Mouse (Mus musculus) forebrain, embryonic 11.5 days (tissue): ENCODE results near the gene Myt1l. TPM values are rescaled to one million over a fixed set of nuclear protein-coding genes. Genes with fewer than 3 reads are reported as not detected.

Experiments
- ATAC-seq: fragments of 200-750 bp; cut with Nextera tagmentation; replicated peaks from 2 replicates; pipeline ENCODE4 v1.8.0; 2017; ENCODE audit warnings: moderate TSS enrichment; ENCODE audit not compliant: low FRiP score
- DNase-seq: peaks from one replicate; pipeline ENCODE4 v3.0.0-alpha.2; 2017; ENCODE audit warnings: low spot score
- H3K27ac ChIP-seq: fragments of 300-500 bp; sonication (generic); 2 replicates; pipeline ENCODE4 v1.5.1; 2014; ENCODE audit warnings: low read depth, low read length
- H3K27me3 ChIP-seq: fragments of 300-500 bp; sonication (generic); 2 replicates; pipeline ENCODE4 v1.6.1; 2014; ENCODE audit warnings: mild to moderate bottlenecking, low read length, mixed read lengths; ENCODE audit not compliant: control insufficient read depth, insufficient read depth
- H3K36me3 ChIP-seq: fragments of 300-500 bp; sonication (generic); 2 replicates; pipeline ENCODE4 v1.6.1; 2014; ENCODE audit warnings: mild to moderate bottlenecking, low read length, moderate library complexity, mixed read lengths; ENCODE audit not compliant: control insufficient read depth, insufficient read depth
- H3K4me1 ChIP-seq: fragments of 300-500 bp; sonication (generic); replicated peaks from 2 replicates; pipeline ENCODE4 v1.6.1; 2014; ENCODE audit warnings: low read length, mixed read lengths; ENCODE audit not compliant: control insufficient read depth, insufficient read depth
- H3K4me2 ChIP-seq: fragments of 300-500 bp; sonication (generic); 2 replicates; pipeline ENCODE4 v1.6.1; 2014; ENCODE audit warnings: low read depth, mild to moderate bottlenecking, low read length, moderate library complexity, mixed read lengths; ENCODE audit not compliant: severe bottlenecking
- H3K4me3 ChIP-seq: fragments of 300-500 bp; sonication (generic); 2 replicates; pipeline ENCODE4 v1.5.1; 2014; ENCODE audit warnings: low read depth, low read length
- H3K9ac ChIP-seq: fragments of 300-500 bp; sonication (generic); 2 replicates; pipeline ENCODE4 v1.6.1; 2014; ENCODE audit warnings: low read length
- H3K9me3 ChIP-seq: fragments of 300-500 bp; sonication (generic); 2 replicates; pipeline ENCODE4 v1.6.1; 2016; ENCODE audit warnings: low read length, mixed read lengths; ENCODE audit not compliant: control insufficient read depth
- WGBS: fragments of 180-500 bp; shearing (Covaris S2); extraction: QIAGEN DNeasy Blood & Tissue Kit; methylation state at CpG from one replicate; pipeline ENCODE4 v1.1.7; 2014; 5-methylcytosine and 5-hydroxymethylcytosine counted together
- polyA plus RNA-seq: library from polyadenylated mRNA; unstranded; fragments of >200 nt; fragmentation: Nextera tagmentation; extraction: Ambion mirVana; gene quantifications from 2 replicates; pipeline ENCODE4 v1.2.1, GENCODE M21; 2014

Gene Myt1l
- polyA plus RNA-seq, 1 experiment from 2014 or later = 18.7 TPM

DNA sequence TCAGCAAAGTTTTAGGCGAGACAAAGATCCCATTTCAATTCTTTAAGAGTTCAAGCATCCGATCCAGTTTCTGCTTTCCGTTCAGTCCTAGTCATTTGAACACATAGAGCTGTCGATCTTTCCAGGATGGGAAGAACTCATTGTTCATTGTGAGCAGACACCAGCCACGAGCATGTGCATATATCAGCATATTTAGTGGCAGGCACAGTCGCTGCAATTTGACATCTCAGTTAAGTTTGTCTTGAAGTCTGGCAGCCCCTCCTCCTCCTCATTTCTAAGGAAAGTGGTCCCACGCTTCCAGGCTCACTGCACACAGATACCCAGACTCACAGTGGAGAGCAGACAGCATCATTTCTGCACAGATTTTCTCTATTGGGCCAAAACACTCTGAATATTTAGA is 25.0 kb downstream of the Myt1l start:
- ATAC-seq = no peak
- WGBS = 76% methylated on average over 7 of the region's 7 CpGs
- Histone ChIP-seq H3K4me3 (no peak overlapping the region), H3K27me3 (no peaks in the 10 kb centered on the region), H3K36me3 (no peaks in the 10 kb centered on the region), H3K4me2 (no peak overlapping the region), H3K27ac (no peak overlapping the region), H3K9ac (no peak overlapping the region), H3K4me1 (no peaks in the 10 kb centered on the region), H3K9me3 (no peaks in the 10 kb centered on the region)
- DNase-seq = no peak

DNA sequence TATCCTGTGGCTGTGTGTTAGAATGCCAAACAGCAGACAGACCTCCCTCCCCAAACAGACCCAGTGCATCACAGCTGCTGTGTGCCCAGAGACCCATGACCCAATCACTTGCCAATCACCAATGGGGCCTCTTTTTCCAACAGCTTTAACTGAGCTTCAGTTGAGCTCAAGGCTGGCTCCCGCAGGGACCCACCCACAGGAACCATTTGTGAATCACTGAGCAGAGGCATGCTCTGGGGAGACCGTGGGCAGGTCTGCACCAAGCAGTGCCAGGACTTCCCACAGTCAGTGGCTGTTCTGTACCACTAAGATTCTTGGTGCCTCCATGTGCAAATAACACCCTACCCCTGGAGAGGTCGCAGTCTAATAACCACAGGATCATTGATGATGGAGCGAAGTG is 27.5 kb downstream of the Myt1l start:
- Histone ChIP-seq H3K4me3 (no peak overlapping the region), H3K4me1 (no peaks in the 10 kb centered on the region), H3K36me3 (no peaks in the 10 kb centered on the region), H3K4me2 (no peak overlapping the region), H3K27ac (no peak overlapping the region), H3K9me3 (no peaks in the 10 kb centered on the region), H3K9ac (no peak overlapping the region), H3K27me3 (no peaks in the 10 kb centered on the region)
- ATAC-seq (no peak), DNase-seq (no peak)
- WGBS = 80% methylated on average over 4 of the region's 4 CpGs

DNA sequence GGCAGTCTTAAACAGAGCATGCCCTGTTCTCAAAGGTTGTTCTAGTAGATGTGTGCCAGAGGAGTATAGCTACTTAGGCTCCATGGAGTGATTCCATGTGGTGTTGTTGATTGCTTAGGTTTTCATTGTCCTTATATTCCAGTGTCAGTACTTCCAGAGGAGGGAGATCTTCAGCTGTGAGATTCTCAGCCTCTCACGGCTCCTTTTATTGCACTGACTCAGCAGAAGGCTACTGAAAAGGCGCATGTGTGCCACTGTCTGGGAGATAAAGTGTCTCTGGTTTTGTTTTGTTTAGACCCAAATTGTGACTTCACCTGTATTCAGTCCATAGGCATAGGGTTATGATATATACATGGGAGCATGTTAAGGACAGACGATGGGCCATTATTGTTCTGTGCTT is 28.2 kb downstream of the Myt1l start:
- no peaks in the 10 kb centered on the region for H3K9me3 ChIP-seq
- H3K4me2 ChIP-seq = no peak overlapping the region
- DNase-seq = no peak
- no peak overlapping the region for H3K4me3 ChIP-seq
- no peaks in the 10 kb centered on the region for H3K36me3 ChIP-seq
- no peak overlapping the region for H3K9ac ChIP-seq
- no peak overlapping the region for H3K27ac ChIP-seq
- no peak for ATAC-seq
- no peaks in the 10 kb centered on the region for H3K4me1 ChIP-seq
- WGBS = 83% methylated on average over 3 of the region's 3 CpGs
- no peaks in the 10 kb centered on the region for H3K27me3 ChIP-seq

DNA sequence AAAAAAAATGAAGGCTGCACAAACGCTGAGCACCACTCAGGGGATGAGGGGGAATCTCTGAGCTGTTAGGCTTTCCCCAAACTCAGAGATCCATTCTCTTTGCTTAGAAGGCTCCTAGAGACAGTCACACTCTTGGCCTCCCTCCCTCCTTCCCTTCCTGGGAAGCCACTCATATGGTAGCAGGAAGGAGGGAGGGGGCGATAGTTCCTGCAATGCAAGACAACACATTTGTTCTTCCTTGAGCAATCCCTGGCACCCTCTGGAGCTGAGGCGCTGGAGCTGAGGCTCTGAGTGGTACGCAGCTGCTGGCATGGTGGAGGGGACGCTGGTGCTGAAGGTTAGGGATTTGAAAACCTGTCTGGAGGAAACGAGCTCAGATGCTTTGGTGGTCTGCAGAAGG is 28.7 kb downstream of the Myt1l start:
- DNase-seq (no peak), ATAC-seq (no peak)
- no peak overlapping the region for H3K4me3 ChIP-seq
- WGBS = 73% methylated on average over 6 of the region's 6 CpGs
- H3K4me2 ChIP-seq = no peak overlapping the region
- no peaks in the 10 kb centered on the region for H3K36me3 ChIP-seq
- H3K27me3 ChIP-seq = no peaks in the 10 kb centered on the region
- no peak overlapping the region; the same call in 1 of the 2 replicates for H3K27ac ChIP-seq
- no peaks in the 10 kb centered on the region for H3K9me3 ChIP-seq
- no peaks in the 10 kb centered on the region for H3K4me1 ChIP-seq
- H3K9ac ChIP-seq = no peak overlapping the region

DNA sequence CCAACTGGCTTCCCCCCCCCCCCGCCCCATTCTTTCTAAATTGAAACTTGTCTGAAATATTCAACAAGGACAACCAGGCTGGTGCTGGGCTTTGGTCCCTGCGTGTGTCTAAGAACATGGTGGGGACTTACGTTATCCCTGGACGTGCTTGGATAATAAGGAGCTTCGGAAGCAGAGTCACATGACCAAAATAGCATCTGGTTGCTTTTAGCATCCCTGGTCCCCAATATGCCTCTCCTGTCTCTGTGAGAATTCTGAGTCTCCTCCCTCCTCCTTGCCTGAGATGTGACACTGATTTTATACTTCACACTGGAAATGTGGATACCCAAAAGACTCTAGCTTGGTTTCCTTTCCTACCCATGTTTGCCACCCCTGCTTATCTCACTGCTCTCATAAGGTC is 31.6 kb downstream of the Myt1l start:
- Histone ChIP-seq H3K27ac (no peak overlapping the region), H3K27me3 (no peaks in the 10 kb centered on the region), H3K36me3 (no peaks in the 10 kb centered on the region), H3K4me2 (no peak overlapping the region), H3K4me1 (no peaks in the 10 kb centered on the region), H3K9me3 (no peaks in the 10 kb centered on the region), H3K4me3 (no peak overlapping the region), H3K9ac (no peak overlapping the region)
- DNase-seq (no peak), ATAC-seq (no peak)
- 84% methylated on average over 5 of the region's 5 CpGs for WGBS

DNA sequence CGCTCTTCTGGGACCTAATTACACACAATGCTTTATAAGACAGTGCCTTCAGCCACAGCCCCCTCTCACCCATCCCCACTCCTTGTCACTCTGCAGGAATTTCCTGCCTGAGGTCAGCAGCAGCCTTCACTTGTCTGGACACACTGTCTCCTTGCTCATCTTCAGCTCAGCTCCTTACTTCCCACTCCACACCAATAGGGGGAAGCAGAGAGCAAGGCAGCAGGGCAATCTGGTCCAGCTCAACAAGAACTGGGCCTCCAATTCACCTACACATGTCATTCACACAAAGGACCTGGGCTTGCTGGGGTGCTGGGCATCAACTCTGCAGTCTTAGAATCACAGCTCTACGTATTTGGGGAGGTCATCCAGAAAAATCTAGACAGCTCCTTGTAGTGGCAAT is 33.0 kb downstream of the Myt1l start:
- Histone ChIP-seq H3K36me3 (no peaks in the 10 kb centered on the region), H3K27me3 (no peaks in the 10 kb centered on the region), H3K4me2 (no peak overlapping the region), H3K27ac (no peak overlapping the region), H3K4me1 (no peaks in the 10 kb centered on the region), H3K9ac (no peak overlapping the region), H3K9me3 (no peaks in the 10 kb centered on the region), H3K4me3 (no peak overlapping the region)
- 86% methylated on average over 2 of the region's 2 CpGs for WGBS
- DNase-seq = no peak
- ATAC-seq = no peak

DNA sequence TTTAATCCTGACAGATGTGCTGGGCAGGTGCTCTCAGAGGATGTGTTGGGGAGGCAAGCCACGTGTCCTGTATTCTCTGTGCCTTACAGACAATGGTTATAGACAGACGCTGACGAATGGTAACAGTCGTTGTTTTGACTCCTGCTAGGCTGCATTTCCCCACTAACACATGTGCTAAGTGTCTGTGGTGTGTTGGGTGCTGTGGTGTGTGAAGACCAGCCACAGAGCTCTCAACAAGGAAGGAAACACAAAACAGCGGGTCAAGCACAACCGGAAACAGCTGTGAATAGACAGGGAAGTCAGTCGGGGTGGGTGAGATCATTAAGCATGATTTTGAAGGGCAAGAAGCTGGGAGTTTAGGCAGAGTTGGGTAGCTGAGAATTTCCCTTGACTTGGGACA is 41.1 kb downstream of the Myt1l start:
- 72% methylated on average over 7 of the region's 7 CpGs for WGBS
- ATAC-seq = no peak
- Histone ChIP-seq H3K9ac (no peak overlapping the region), H3K4me2 (no peak overlapping the region), H3K9me3 (no peaks in the 10 kb centered on the region), H3K36me3 (no peaks in the 10 kb centered on the region), H3K27ac (no peak overlapping the region), H3K4me3 (no peak overlapping the region), H3K27me3 (no peaks in the 10 kb centered on the region), H3K4me1 (no peaks in the 10 kb centered on the region)
- no peak for DNase-seq

DNA sequence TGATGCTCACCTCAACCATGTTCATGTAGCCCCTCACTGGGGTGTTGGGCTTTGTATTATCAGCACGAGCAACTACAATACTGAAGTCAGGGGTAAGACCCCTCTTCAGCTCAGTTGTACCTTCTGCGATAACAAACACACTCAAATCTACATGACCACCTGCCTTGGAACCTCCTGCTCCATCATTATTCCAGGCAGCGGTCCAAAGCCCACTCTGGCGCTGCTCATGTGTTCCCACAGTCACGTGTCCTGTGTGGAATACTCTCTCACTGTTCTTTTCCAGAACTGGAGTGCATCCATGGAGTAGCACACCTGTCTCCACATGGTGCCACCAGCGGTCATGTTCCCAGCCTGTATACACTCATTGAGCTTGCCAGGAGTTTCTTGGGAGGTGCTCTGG is 42.2 kb downstream of the Myt1l start:
- H3K9me3 ChIP-seq = no peaks in the 10 kb centered on the region
- H3K4me2 ChIP-seq = no peak overlapping the region
- no peak overlapping the region for H3K27ac ChIP-seq
- no peak overlapping the region for H3K4me3 ChIP-seq
- no peak overlapping the region for H3K9ac ChIP-seq
- WGBS = 93% methylated on average over 6 of the region's 6 CpGs
- no peaks in the 10 kb centered on the region for H3K4me1 ChIP-seq
- H3K36me3 ChIP-seq = no peaks in the 10 kb centered on the region
- H3K27me3 ChIP-seq = no peaks in the 10 kb centered on the region
- no peak for ATAC-seq
- no peak for DNase-seq

DNA sequence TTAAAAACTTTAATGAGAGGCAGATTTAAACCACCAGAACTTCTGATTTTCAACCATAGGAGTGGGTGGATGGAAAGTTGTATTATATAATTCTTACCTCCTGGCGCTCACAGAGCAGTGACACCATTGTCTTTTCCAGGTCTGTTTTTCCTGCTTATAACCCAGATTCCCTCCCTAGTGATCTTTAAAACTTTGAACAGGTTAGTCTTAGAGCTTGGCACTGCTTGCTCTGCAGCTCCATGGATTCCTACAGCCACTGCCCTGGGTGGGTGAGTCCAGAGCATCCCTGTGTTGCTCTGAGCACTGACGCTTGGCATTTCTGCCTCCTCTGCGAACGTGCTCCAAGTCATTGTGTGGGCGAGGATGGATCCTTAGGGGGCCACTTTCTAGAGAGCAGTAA is 43.4 kb downstream of the Myt1l start:
- no peak overlapping the region for H3K4me3 ChIP-seq
- no peak overlapping the region for H3K9ac ChIP-seq
- no peak overlapping the region for H3K27ac ChIP-seq
- no peaks in the 10 kb centered on the region for H3K36me3 ChIP-seq
- DNase-seq = no peak
- H3K4me2 ChIP-seq = no peak overlapping the region
- 79% methylated on average over 5 of the region's 5 CpGs for WGBS
- no peak for ATAC-seq
- H3K4me1 ChIP-seq = no peaks in the 10 kb centered on the region
- no peaks in the 10 kb centered on the region for H3K27me3 ChIP-seq
- no peaks in the 10 kb centered on the region for H3K9me3 ChIP-seq
